Mouse (Mus musculus): ENCODE measurements around the gene Gm21969.
A peak's percentile ranks its signal among the peaks of the same experiment; 100 is the strongest.

- TF ChIP-seq CTCF (IDR thresholded peaks at IDR 0.05), result peak; percentile 28; the same call in 1 of the 2 replicates
- TF ChIP-seq EP300 (IDR thresholded peaks at IDR 0.05), result no peak
Observed at GRCm38 (mm10) chr4:139630171-139630570, 27.2 kb downstream of the Gm21969 start.

Data from lung, postnatal 0 days (tissue).